19 mouse cellular contexts compared by ENCODE assay signal in the genomic region with DNA sequence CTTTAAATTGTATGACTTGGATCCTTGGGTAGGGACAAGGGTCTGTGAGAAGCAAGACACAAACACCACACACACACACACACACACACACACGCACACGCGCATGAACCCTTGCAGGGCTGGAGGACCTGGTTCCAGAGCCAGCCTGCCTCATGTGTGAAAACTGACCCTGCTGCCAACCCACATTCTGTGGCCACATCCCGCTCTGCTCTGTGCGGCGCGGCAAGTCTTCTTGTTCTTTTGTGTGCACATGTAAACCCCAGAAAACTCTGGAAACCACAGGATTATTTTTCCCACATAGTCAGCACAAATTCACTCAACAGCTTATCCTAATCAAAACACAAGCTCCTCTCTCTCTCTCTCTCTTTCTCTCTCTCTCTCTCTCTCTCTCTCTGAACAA.
A peak's percentile ranks its signal among the peaks of the same experiment; 100 is the strongest.
DNase-seq lines count a peak whose midpoint lies in the region; ATAC-seq and TF ChIP-seq lines count a peak whose summit lies in the region.
"Had no signal": no experiment of that assay in that cellular context is flagged by ENCODE, and none has a peak within 500 bp of the region (broad histone marks: within the 10 kb centered on the region; RNA-seq: fewer than 3 reads in every experiment).

No protein-coding gene starts in this region.

- no peaks in the 10 kb centered on the region for H3K9me3 ChIP-seq in lung, postnatal 0 days (ENCODE audit: low read length)
- no peaks in the 10 kb centered on the region for H3K9me3 ChIP-seq in limb, embryonic 14.5 days (ENCODE audit: control insufficient read depth, low read length)
- no peaks in the 10 kb centered on the region for H3K9me3 ChIP-seq in forebrain, embryonic 14.5 days (replicated peaks; ENCODE audit: control insufficient read depth, low read length)
- H3K9me3 ChIP-seq in forebrain, embryonic 11.5 days (ENCODE audit: control insufficient read depth, low read length), result no peaks in the 10 kb centered on the region
- H3K9me3 ChIP-seq: heart, embryonic 10.5 days; hindbrain, embryonic 12.5 days had no signal

- no peak for TF ChIP-seq EP300 in lung, postnatal 0 days (IDR thresholded peaks at IDR 0.05)

- TF ChIP-seq CTCF in lung, postnatal 0 days (IDR thresholded peaks at IDR 0.05), result no peak
- TF ChIP-seq CTCF in lung, adult 2 months (IDR thresholded peaks at IDR 0.05; ENCODE audit: insufficient read depth, low read length), result no peak

- no peaks in the 10 kb centered on the region for H3K27me3 ChIP-seq in lung, postnatal 0 days (replicated peaks; ENCODE audit: insufficient read depth, low read length)
- no peaks in the 10 kb centered on the region for H3K27me3 ChIP-seq in limb, embryonic 14.5 days (ENCODE audit: control insufficient read depth, insufficient read depth, low read length)
- H3K27me3 ChIP-seq in forebrain, embryonic 14.5 days (replicated peaks; ENCODE audit: control insufficient read depth, insufficient read depth, low read length), result no peaks in the 10 kb centered on the region
- H3K27me3 ChIP-seq in forebrain, embryonic 11.5 days (ENCODE audit: control insufficient read depth, insufficient read depth, low read length), result no peaks in the 10 kb centered on the region

- no peaks in the 10 kb centered on the region for H3K4me1 ChIP-seq in lung, postnatal 0 days (ENCODE audit: insufficient read depth, low read depth, low read length)
- H3K4me1 ChIP-seq in lung, adult 2 months (ENCODE audit: control insufficient read depth, insufficient read depth, low read length), result no peaks in the 10 kb centered on the region
- peaks cover 17% of the 10 kb centered on the region for H3K4me1 ChIP-seq in limb, embryonic 14.5 days (ENCODE audit: control insufficient read depth, insufficient read depth, low read length)
- no peaks in the 10 kb centered on the region for H3K4me1 ChIP-seq in forebrain, embryonic 14.5 days (ENCODE audit: control insufficient read depth, insufficient read depth, low read length)
- H3K4me1 ChIP-seq in forebrain, embryonic 11.5 days (replicated peaks; ENCODE audit: control insufficient read depth, insufficient read depth, low read length), result no peaks in the 10 kb centered on the region
- H3K4me1 ChIP-seq: heart, embryonic 10.5 days had no signal

- no peak overlapping the region for H3K4me2 ChIP-seq in lung, postnatal 0 days (replicated peaks; ENCODE audit: low read depth, low read length)
- no peak overlapping the region for H3K4me2 ChIP-seq in limb, embryonic 14.5 days (replicated peaks; ENCODE audit: low read depth, low read length, severe bottlenecking)
- no peak overlapping the region for H3K4me2 ChIP-seq in forebrain, embryonic 14.5 days (ENCODE audit: low read length)
- no peak overlapping the region for H3K4me2 ChIP-seq in forebrain, embryonic 11.5 days (ENCODE audit: low read depth, low read length, severe bottlenecking)
- H3K4me2 ChIP-seq: hindbrain, embryonic 12.5 days had no signal

- TF ChIP-seq POLR2A in lung, adult 2 months (IDR thresholded peaks at IDR 0.05; ENCODE audit: borderline replicate concordance, extremely low read depth, low read depth, low read length), result no peak
- TF ChIP-seq POLR2A in limb, embryonic 14.5 days (IDR thresholded peaks at IDR 0.05; ENCODE audit: borderline replicate concordance, extremely low read depth, insufficient read depth, insufficient read length), result no peak

- H3K4me3 ChIP-seq in lung, postnatal 0 days (ENCODE audit: low read depth, low read length), result no peak overlapping the region
- no peak overlapping the region for H3K4me3 ChIP-seq in lung, adult 2 months (replicated peaks; ENCODE audit: extremely low read depth, low read depth, low read length)
- no peak overlapping the region for H3K4me3 ChIP-seq in limb, embryonic 14.5 days (replicated peaks; ENCODE audit: low read length)
- no peak overlapping the region for H3K4me3 ChIP-seq in forebrain, embryonic 14.5 days (ENCODE audit: low read depth, low read length)
- H3K4me3 ChIP-seq in forebrain, embryonic 11.5 days (ENCODE audit: low read depth, low read length), result no peak overlapping the region
- H3K4me3 ChIP-seq: gastrocnemius, adult 2 months; heart, embryonic 10.5 days; hindbrain, embryonic 12.5 days; left cerebral cortex, adult 2 months had no signal

- DNase-seq in lung, postnatal 0 days (ENCODE audit: low spot score), result peak; percentile 10
- DNase-seq in lung, adult 2 months, result no peak
- peak; percentile 46 for DNase-seq in limb, embryonic 14.5 days (ENCODE audit: low spot score)
- no peak for DNase-seq in forebrain, embryonic 14.5 days (ENCODE audit: low spot score)
- DNase-seq in cerebellum, postnatal 14 days, result no peak
- DNase-seq in forebrain, embryonic 11.5 days (ENCODE audit: low spot score), result no peak
- DNase-seq: adrenal gland, postnatal 25 days; cerebellum, adult 11 months; cerebellum, postnatal 36 days; gastrocnemius, adult 2 months; kidney, adult 2 months; kidney, postnatal 25 days; layer of hippocampus, adult 9-11 months had no signal

- WGBS in lung, postnatal 0 days, result 63% methylated on average over 7 of the region's 7 CpGs
- 74% methylated on average over 7 of the region's 7 CpGs for whole genome bisulfite sequencing in lung, adult 2 months
- WGBS in limb, embryonic 14.5 days, result 83% methylated on average over 7 of the region's 7 CpGs
- WGBS in forebrain, embryonic 14.5 days, result 94% methylated on average over 7 of the region's 7 CpGs
- WGBS in forebrain, embryonic 11.5 days, result 94% methylated on average over 7 of the region's 7 CpGs

- H3K27ac ChIP-seq in lung, postnatal 0 days (ENCODE audit: low read length), result no peak overlapping the region
- H3K27ac ChIP-seq in limb, embryonic 14.5 days (replicated peaks; ENCODE audit: low read depth, low read length), result no peak overlapping the region
- no peak overlapping the region for H3K27ac ChIP-seq in forebrain, embryonic 14.5 days (ENCODE audit: low read depth, low read length)
- H3K27ac ChIP-seq in forebrain, embryonic 11.5 days (ENCODE audit: low read depth, low read length), result no peak overlapping the region
- H3K27ac ChIP-seq: gastrocnemius, adult 2 months; heart, embryonic 10.5 days; hindbrain, embryonic 12.5 days; left cerebral cortex, adult 2 months had no signal

- ATAC-seq in lung, postnatal 0 days, result no peak
- ATAC-seq in common myeloid progenitor, adult 5-6 weeks (replicated peaks; ENCODE audit: low read depth, poor library complexity, severe bottlenecking), result peak; percentile 19; the same call in 1 of the 2 replicates
- ATAC-seq in limb, embryonic 14.5 days (ENCODE audit: low FRiP score, low read depth), result peak; percentile 39; the same call in 1 of the 2 replicates
- no peak for ATAC-seq in forebrain, embryonic 14.5 days
- ATAC-seq in forebrain, embryonic 11.5 days (replicated peaks; ENCODE audit: low FRiP score), result no peak
- ATAC-seq: CD4-positive, CD25-positive, alpha-beta regulatory T cell, adult 4 months had no signal

- no peaks in the 10 kb centered on the region for H3K36me3 ChIP-seq in lung, postnatal 0 days (ENCODE audit: insufficient read depth, low read length)
- H3K36me3 ChIP-seq in limb, embryonic 14.5 days (ENCODE audit: control insufficient read depth, insufficient read depth, low read length), result no peaks in the 10 kb centered on the region
- no peaks in the 10 kb centered on the region for H3K36me3 ChIP-seq in forebrain, embryonic 14.5 days (ENCODE audit: control insufficient read depth, insufficient read depth, low read length)
- H3K36me3 ChIP-seq in forebrain, embryonic 11.5 days (ENCODE audit: control insufficient read depth, insufficient read depth, low read length), result no peaks in the 10 kb centered on the region
- H3K36me3 ChIP-seq: G1E; heart, embryonic 10.5 days; hindbrain, embryonic 12.5 days had no signal

- no peak overlapping the region for H3K9ac ChIP-seq in lung, postnatal 0 days (replicated peaks; ENCODE audit: low read depth)
- no peak overlapping the region for H3K9ac ChIP-seq in limb, embryonic 14.5 days (ENCODE audit: low read depth, low read length, severe bottlenecking)
- no peak overlapping the region for H3K9ac ChIP-seq in forebrain, embryonic 14.5 days (ENCODE audit: low read length)
- no peak overlapping the region for H3K9ac ChIP-seq in forebrain, embryonic 11.5 days (ENCODE audit: low read length)
- H3K9ac ChIP-seq: hindbrain, embryonic 12.5 days had no signal

Comparison
In these comparisons a context has a peak if more than half of its experiments do, and no peak if none do; other contexts are left out.
1. DNase-seq: peak in lung, postnatal 0 days (single experiment) and limb, embryonic 14.5 days (single experiment); none in lung, adult 2 months (single experiment), forebrain, embryonic 14.5 days (single experiment), cerebellum, postnatal 14 days (0 of 2) and forebrain, embryonic 11.5 days (single experiment).
2. ATAC-seq: peak in common myeloid progenitor, adult 5-6 weeks (single experiment) and limb, embryonic 14.5 days (single experiment); none in lung, postnatal 0 days (single experiment), forebrain, embryonic 14.5 days (single experiment) and forebrain, embryonic 11.5 days (single experiment).